Mouse (Mus musculus) erythroid progenitor cell, adult 5-6 weeks (primary cell): ENCODE measurements around the gene Ipo11. TPM values are rescaled to one million over a fixed set of nuclear protein-coding genes. Genes with fewer than 3 reads are reported as not detected.

Experiments used
- ATAC-seq: replicated peaks from 2 replicates; pipeline ENCODE4 v1.8.0; 2016; ENCODE audit warnings: moderate number of reproducible peaks, mild to moderate bottlenecking, moderate TSS enrichment, inconsistent platforms; ENCODE audit not compliant: poor library complexity, low FRiP score, severe bottlenecking
- total RNA-seq, 2 experiments: library from RNA; stranded (forward) in 1 of 2; stranded (reverse) in 1 of 2; fragments of 150-400 nt in 1 of 2; fragments of 186-747, 209-891 nt in 1 of 2; gene quantifications; 2 replicates each; pipeline versions ENCODE4 v1.2.3 to v1.2.4; 2015 to 2017; ENCODE audit warnings: low replicate concordance in 2 of 2

Gene Ipo11
- total RNA-seq, 2 experiments from 2014 or later: 48.6 to 69.7 TPM

GRCm38 (mm10) chr13:106823121-106823874, 113.5 kb downstream of the Ipo11 start:
- no peak for ATAC-seq

DNA sequence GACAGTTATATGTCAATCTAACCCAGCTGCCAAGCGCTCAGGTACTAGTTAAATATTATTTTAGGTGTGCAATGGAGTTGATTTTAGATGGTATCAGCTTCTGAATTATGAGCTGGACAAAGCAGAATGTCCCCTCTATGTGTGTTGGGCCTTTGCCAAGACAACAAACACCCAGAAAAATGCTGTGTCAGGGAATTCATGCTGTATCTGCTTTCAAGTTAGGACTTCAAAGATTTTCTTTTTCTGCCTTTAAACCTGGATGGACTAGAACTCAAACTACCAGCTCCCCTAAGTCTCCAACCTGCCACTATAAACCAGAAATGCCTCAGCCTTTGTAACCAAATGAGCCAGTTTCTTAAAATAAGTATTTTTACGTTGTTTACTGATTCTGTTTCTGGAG, 116.6 kb downstream of the Ipo11 start:
- no peak for ATAC-seq

- no peak for ATAC-seq
Measured at GRCm38 (mm10) chr13:106819749-106820148, 117.0 kb downstream of the Ipo11 start.

GRCm38 (mm10) chr13:106817066-106817465, 119.7 kb downstream of the Ipo11 start:
- no peak for ATAC-seq

DNA sequence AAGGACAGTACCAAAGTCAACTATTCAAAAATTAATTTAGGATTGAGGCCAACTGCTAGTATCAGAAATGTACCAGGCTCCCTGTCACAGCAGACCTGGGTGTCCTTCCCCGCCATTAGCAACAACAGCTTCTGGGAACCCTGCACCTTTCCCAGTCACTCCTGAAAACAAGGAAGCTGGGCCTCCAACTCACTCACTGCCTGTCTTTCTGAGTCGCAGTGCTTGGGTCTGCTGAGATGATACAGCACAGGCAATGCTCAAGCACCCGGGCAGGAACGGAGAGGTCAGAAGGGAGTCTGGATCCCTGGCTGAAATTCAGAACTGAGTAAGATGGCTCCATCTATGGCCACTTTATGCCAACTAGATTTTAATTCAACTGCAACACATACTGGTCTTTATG, 123.2 kb downstream of the Ipo11 start:
- no peak for ATAC-seq

DNA sequence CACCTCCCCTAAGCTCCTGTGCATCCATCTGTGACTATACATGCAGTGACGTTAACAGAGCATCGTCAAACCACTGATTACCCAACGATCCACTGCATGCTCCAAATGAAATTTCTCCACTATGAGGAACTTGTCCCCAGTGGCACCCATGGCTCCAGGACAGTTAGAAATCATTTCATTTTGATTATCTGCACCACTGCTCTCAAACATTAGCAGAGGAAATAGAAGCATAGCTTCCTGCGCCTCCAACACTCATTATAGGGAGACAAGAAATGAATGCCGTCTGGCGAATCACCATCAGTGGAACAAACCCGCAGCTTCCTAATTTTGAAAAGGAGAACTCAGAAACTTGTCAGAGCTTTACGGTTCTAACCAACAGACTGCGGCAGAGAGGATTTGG, 123.7 kb downstream of the Ipo11 start:
- ATAC-seq: no peak

DNA sequence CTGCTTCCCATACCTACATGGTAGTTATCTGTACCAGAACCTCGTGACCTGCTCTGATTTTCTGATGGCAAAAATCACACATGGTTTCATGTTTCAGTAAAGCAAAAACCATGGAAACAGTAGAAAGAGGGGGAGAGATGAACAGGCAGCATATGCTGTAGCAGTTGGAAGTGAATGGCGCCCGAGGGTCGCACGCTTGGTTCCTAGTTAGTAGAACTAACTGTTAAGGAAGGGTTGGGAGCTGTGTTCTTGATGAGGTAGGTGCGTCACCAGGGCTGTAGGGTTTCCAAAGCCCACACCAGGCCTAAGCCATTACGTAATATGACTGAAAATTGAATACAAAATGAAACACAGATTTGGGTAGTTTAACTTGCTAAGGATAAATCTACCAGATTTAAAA, 126.6 kb downstream of the Ipo11 start:
- ATAC-seq: no peak

- no peak for ATAC-seq
Measured at GRCm38 (mm10) chr13:106808821-106809220, 127.9 kb downstream of the Ipo11 start.

DNA sequence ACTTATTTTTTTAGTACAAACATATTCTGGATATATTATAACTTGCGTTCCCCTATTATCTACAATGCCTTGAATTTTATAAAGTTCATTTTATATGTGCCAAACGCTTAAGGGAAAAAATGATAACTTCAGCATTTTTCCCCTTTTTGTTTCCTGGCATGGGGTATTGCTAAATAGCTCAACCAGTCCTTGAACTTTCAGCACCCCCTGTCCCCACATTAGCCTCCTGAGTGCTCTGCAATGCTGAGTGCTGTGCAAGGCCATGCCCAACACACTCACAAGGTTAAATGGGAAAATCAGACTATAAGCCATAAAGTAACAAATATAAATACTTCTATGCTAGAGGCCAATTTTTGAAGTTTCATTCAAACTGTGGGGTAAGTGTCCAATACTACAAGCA, 128.4 kb downstream of the Ipo11 start:
- ATAC-seq: no peak

DNA sequence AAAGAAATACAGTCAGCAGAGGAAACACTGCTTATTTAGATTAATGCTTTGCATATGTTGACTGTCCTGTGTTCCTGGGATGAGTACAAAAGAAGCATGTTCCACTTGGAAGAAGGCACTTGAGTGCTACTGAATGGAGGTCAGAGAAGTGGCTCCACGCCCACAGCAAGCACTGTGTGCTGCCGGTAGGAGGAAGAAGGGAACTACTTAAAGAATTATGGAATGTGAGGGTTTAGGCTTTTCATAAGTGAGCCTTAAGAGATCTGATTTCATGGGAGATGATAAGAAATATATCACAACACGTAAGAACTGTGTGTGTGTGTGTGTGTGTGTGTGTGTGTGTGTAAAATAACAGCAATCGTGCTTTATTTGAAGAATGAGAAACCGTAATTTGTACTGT, 129.5 kb downstream of the Ipo11 start:
- no peak for ATAC-seq

GRCm38 (mm10) chr13:106805146-106805545, 131.6 kb downstream of the Ipo11 start:
- ATAC-seq: no peak

- ATAC-seq: no peak
Measured at GRCm38 (mm10) chr13:106798026-106798425, 138.7 kb downstream of the Ipo11 start.

DNA sequence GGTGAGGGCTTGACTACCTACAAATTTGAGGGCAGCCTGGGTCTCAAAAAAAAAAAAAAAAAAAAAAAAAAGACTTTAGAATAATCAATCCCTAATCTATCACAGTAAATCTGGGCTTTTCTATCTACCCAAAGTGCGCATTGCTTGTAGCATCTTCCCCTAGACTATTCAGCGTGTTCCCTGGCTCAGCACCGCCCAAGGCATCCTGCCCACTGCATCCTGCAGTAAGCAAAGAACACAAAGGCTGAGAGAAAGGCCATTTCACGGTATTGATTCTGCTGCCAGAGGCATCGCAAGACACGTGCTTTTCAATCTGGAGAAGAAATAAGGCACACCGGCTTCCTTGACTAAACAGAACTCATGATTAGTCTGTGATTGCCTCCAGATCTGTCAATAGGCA, 147.9 kb downstream of the Ipo11 start:
- ATAC-seq: no peak

- ATAC-seq: no peak
Measured at GRCm38 (mm10) chr13:106768807-106769206, 168.0 kb downstream of the Ipo11 start.

DNA sequence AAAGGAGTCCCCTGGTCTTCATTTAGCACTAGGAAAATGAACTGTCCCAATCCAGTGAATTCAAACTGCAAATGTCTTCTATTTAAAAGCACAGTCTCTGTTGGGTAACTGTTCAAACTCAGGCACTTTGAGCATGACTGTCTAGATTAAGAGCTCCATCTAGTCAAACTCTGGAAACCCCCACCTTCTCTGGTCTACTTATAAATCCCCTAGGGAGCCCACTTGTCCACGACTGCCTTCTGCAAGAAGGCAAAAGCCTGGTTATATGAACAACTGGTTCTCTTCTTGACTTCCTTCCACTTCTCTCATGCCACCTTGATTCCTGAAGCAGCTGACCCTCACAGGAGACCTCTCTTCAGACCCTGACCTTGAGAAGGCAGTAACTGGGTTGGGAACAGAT, 174.1 kb downstream of the Ipo11 start:
- no peak for ATAC-seq

DNA sequence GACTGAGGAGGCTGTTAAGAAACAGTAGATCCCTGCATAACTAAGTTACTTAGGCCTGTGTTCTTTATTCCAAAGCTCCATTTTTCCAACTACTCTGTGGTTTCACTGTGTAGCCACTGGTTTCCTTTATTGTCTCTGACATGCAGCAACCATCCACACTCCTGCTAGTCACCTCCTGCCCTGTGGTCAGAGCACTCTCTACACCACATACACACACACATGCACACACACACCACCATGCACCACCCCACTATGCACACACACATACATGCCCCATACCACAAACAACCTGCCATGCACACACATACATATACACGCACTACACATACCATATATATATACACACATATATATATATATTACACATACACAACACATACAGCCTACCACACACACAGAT, 175.1 kb downstream of the Ipo11 start:
- no peak for ATAC-seq

GRCm38 (mm10) chr13:106760232-106760875, 176.4 kb downstream of the Ipo11 start:
- no peak for ATAC-seq

DNA sequence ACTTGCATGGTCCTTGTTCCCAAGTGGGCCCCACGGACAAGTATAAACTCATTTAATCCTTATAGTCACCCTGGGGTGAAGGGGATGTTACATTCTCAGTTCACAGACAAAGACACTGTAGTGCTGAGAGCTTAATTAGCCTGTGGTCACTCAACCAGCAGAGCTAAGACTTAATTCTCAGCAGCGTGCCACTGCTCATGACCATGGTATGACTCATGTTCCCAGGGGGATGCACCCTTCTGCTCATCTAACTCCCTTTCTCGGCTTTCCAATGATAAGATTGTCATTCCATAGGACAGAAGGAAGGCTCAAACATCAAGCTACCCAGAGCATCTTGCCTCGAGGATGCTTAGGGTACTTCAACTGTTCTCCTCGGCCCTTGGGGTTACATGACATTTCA, 180.9 kb downstream of the Ipo11 start:
- no peak for ATAC-seq

DNA sequence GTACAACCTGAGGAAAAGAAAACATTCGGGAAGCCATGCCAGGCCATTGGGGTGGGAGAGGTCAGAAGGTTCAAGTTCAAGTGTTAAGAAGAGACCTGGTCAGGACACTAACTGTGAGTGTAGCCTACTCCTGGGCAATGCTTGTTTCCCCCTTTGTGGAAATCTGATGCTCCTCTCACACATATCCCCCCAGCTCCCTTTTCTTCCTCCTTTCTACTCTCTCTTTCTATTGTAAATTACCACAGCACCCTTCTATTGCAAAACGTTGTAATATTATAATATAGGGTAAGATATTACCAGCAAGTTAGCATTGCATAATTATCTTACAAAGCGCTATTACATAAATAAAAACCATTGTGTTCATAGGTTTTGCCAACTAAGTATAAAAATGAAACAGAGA, 182.5 kb downstream of the Ipo11 start:
- ATAC-seq: no peak

GRCm38 (mm10) chr13:106751951-106752350, 184.8 kb downstream of the Ipo11 start:
- no peak for ATAC-seq

GRCm38 (mm10) chr13:106746823-106747222, 189.9 kb downstream of the Ipo11 start:
- no peak for ATAC-seq

DNA sequence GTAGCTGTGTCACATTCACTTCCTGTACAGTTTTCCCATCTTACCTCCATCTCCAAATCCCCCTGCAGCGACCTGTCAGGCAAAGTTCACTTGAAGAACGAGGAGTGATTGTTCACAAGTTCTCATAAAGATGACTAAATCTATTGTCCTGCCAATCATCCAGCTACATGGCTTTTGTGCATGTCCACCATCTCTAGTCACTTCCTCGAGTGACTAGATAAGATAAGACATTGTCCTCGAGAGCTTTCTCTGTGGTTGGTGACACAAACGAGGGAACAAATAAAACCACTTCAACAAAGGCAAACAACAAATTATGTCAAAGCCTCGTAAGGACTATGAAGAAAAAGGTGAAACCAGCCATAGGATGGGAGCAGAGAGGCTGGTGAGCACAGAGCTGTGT, 191.6 kb downstream of the Ipo11 start:
- no peak for ATAC-seq
